Mouse (Mus musculus) cerebellum, adult 8-10 months (tissue): ENCODE data around the gene Acadl.

Source experiments
- DNase-seq: peaks from one replicate; pipeline ENCODE4 v3.0.0; 2022

Acadl gene

GRCm38 (mm10) chr1:66838184-66839042 lies 24.7 kb downstream of the Acadl start:
- peak; percentile 77 for DNase-seq

- no peak for DNase-seq
Measured at GRCm38 (mm10) chr1:66837207-66837606, 25.9 kb downstream of the Acadl start.

GRCm38 (mm10) chr1:66832636-66833165 lies 30.4 kb downstream of the Acadl start:
- DNase-seq, result no peak

GRCm38 (mm10) chr1:66831824-66832600 lies 31.1 kb downstream of the Acadl start:
- no peak for DNase-seq

DNA sequence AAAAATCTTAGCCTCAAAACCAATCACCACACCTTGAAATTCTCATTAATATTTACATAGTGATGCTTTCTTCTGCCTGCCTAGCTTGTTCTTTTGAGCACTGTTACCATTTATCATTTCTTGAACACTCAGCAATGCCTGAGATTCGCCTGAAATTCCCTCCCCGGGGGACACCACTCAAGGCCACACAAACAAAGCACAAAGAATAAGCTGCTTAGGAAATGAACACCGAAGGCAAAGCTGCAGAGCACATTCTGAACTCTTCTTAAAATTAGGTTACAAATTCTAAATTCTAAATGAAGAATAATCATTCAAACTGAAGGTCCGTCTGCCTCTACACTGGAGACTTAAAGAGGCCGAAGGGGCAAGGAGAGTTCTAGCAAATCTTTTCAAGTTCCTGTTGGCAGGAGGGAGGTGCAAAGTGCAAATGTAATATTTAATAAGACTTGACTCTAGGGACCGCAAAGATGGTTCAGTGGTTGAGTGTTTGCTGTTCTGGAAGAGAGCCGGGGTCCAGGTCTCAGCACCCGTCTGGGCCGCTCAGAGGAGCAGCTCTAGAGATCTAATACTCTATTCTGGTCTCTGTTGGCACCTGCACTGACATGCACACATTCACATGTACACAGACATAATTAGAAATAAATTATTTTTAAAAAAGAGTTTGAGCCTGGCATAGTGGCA lies 33.5 kb downstream of the Acadl start:
- no peak for DNase-seq

DNA sequence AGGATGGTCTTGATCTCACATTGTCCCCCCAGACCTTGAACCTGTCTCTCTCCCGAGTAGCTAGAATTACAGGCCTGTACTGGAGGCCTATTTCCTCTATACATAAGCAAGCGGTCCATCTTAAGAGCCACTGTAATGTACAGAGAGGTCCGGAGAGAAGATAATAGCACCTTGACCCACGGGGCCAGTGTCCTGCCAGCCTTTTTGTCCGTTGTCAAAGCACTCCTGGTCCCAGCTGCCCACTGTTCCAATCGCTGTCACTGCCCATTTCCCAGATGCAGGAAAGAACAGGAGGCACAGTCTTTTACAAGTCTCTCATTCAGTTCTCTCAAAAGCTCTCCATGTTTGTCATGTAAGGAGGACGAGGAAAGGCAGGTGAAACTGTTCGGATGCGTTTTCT lies 41.1 kb downstream of the Acadl start:
- DNase-seq, result no peak

GRCm38 (mm10) chr1:66820241-66820640 lies 42.8 kb downstream of the Acadl start:
- no peak for DNase-seq

DNA sequence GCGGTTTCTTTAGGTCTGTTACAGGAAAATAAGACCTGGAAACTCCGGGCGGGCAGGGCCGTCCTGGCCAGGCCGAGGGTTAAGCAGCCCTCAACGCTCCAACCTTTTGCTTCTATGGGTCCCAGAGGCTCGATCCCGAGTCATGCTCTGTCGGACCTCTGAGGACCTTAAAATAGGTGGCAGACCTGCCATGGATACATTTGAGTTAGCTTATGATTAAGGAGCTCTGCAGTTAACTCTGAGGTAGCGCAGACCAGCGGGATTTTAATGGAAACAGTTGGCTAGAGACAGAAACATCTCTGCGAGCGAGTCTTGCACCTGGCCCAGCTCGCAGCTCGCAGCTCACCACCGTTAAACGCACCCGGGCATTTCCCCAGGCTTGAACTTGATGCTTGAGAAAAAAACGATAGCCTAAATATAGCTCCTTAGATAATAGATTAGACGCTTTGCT lies 45.2 kb downstream of the Acadl start:
- DNase-seq, result no peak

- peak; percentile 95 for DNase-seq
Measured at GRCm38 (mm10) chr1:66817453-66817839, 45.6 kb downstream of the Acadl start, which contains the start of gene Kansl1l. TSS of gene Kansl1l (minus strand) at chr1:66817562.

- DNase-seq, result peak; percentile 96
Measured at GRCm38 (mm10) chr1:66816837-66817452, 46.1 kb downstream of the Acadl start.

DNA sequence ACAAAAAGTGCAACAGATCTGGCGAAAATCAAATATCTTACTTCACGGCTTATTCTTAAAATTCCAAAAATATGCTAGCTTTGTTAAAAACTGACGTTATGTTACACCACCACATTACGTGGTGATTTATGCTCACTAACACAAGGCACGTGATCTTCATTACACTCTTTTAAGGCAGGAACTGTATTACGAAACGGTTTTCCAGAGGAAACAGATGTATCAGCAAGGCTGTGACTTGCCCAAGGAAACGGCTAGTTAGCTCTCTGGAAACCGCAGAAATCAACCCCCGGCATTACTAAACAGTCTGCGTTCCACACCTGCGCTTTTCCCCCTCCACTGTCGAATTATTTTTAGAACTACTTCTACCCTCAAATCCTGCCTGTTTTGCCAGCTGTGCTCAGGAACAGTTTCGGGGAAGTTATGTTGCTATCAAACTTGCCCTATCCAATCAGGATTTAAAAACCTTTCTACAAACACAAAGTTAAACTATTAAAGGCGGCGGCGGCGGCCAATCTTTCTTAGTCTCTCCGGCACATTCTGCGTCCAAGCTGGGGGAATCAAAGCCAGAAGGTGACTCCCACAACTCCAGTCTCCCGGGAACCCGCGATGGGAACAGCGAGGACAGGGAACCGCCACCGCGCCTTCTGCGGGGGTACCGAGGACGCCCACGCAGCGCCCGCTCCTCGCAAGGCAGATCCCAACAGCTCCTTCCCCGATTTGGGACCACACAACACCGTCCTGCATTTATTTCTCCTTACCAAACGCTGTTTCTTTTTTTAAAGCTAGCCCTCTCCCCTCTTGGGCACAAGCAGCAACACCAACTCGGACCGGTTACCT lies 46.9 kb downstream of the Acadl start:
- peak; percentile 63 for DNase-seq

GRCm38 (mm10) chr1:66814756-66815155 lies 48.3 kb downstream of the Acadl start:
- no peak for DNase-seq

- DNase-seq, result no peak
Measured at GRCm38 (mm10) chr1:66813191-66813590, 49.9 kb downstream of the Acadl start.

GRCm38 (mm10) chr1:66806821-66807220 lies 56.3 kb downstream of the Acadl start:
- no peak for DNase-seq

- no peak for DNase-seq
Measured at GRCm38 (mm10) chr1:66805408-66805807, 57.7 kb downstream of the Acadl start.

DNA sequence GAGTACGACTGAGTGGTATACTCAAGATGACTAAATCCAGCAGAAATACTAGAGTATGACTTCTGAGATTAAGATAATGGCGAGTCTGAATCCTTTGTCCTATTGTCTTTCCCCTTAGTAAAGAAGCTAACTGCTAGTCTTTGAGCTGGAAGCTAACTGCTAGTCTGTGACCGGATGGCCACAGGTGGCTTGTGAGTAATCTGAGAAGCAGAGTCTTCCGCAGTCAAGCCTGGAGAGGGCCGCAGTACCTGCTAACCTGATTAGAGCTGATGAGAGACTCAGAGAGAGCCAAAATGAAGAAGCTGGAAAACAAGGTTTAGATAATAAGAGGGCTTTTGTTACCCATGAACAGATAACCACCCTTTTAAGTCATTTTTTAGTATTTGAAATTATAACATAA lies 58.4 kb downstream of the Acadl start:
- DNase-seq, result no peak

- DNase-seq, result no peak
Measured at GRCm38 (mm10) chr1:66797962-66798361, 65.1 kb downstream of the Acadl start.

DNA sequence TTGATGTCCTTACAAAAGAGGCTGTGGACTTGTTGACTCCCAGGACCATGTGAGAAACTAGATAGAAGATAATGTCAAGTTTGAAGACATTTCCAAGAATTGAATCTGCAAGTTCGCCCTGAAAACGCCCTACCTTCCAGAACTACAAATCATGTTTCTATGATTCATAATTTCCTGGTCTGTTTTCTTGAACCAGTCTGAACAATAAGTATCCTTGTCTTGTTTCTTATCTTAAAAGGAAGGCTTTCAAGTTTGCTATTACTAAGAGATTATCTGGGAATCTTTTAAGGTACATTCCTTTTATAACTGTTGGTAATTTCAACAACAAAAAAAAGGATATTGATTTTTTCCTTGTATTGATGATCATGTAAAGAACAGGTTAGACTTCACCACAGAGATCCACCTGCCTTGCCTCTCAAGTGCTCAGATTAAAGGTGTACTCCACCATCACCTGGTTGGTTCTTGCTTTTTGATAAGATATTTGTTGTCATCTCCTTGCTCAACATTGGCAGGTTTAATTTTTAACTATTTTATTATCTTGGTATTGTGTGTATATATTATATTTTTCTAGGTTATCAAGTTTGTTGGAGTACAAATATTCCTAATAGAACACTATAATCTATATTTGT lies 70.1 kb downstream of the Acadl start:
- DNase-seq, result no peak

- peak; percentile 12 for DNase-seq
Measured at GRCm38 (mm10) chr1:66782296-66782695, 80.8 kb downstream of the Acadl start.

- no peak for DNase-seq
Measured at GRCm38 (mm10) chr1:66781027-66781426, 82.0 kb downstream of the Acadl start.
